Mouse (Mus musculus) neural tube, embryonic 11.5 days (tissue): ENCODE measurements around the gene Rassf5. TPM values are rescaled to one million over a fixed set of nuclear protein-coding genes. Genes with fewer than 3 reads are reported as not detected.
"Not testable (repeated sequence)": the region's sequence is repeated elsewhere in the genome, so short reads cannot be mapped to it uniquely, and the experiment has no call there.

ENCODE experiments used
- ATAC-seq: fragments of 200-750 bp; cut with Nextera tagmentation; 2 replicates; pipeline ENCODE4 v1.8.0; 2017; ENCODE audit warnings: moderate number of reproducible peaks, mild to moderate bottlenecking, moderate TSS enrichment, moderate library complexity; ENCODE audit not compliant: insufficient read depth, low FRiP score, low TSS enrichment
- DNase-seq: peaks from one replicate; pipeline ENCODE4 v3.0.0-alpha.2; 2015; ENCODE audit warnings: low spot score
- H3K27ac ChIP-seq: fragments of 300-500 bp; sonication (generic); 2 replicates; pipeline ENCODE4 v1.5.1; 2014; ENCODE audit warnings: low read depth, mild to moderate bottlenecking, low read length
- H3K27me3 ChIP-seq: fragments of 300-500 bp; sonication (generic); 2 replicates; pipeline ENCODE4 v1.6.1; 2014; ENCODE audit warnings: mild to moderate bottlenecking, low read length, mixed read lengths; ENCODE audit not compliant: control insufficient read depth, insufficient read depth
- H3K36me3 ChIP-seq: fragments of 300-500 bp; sonication (generic); 2 replicates; pipeline ENCODE4 v1.6.1; 2014; ENCODE audit warnings: mild to moderate bottlenecking, low read length, moderate library complexity, mixed read lengths; ENCODE audit not compliant: control insufficient read depth, insufficient read depth
- H3K4me1 ChIP-seq: fragments of 300-500 bp; sonication (generic); 2 replicates; pipeline ENCODE4 v1.6.1; 2014; ENCODE audit warnings: low read length, mixed read lengths; ENCODE audit not compliant: control insufficient read depth, insufficient read depth
- H3K4me2 ChIP-seq: fragments of 300-500 bp; sonication (generic); 2 replicates; pipeline ENCODE4 v1.6.1; 2014; ENCODE audit warnings: low read depth, mild to moderate bottlenecking, moderate library complexity
- H3K4me3 ChIP-seq: fragments of 300-500 bp; sonication (generic); 2 replicates; pipeline ENCODE4 v1.5.1; 2014; ENCODE audit warnings: low read depth, low read length
- H3K9ac ChIP-seq: fragments of 300-500 bp; sonication (generic); 2 replicates; pipeline ENCODE4 v1.6.1; 2014; ENCODE audit warnings: mild to moderate bottlenecking, low read length
- H3K9me3 ChIP-seq: fragments of 300-500 bp; sonication (generic); 2 replicates; pipeline ENCODE4 v1.6.1; 2016; ENCODE audit warnings: low read length; ENCODE audit not compliant: control insufficient read depth
- WGBS: fragments of 180-500 bp; shearing (Covaris S2); extraction: QIAGEN DNeasy Blood & Tissue Kit; methylation state at CpG from one replicate; pipeline ENCODE4 v1.1.7; 2014; 5-methylcytosine and 5-hydroxymethylcytosine counted together
- polyA plus RNA-seq: library from polyadenylated mRNA; unstranded; fragments of >200 nt; fragmentation: Nextera tagmentation; extraction: Ambion mirVana; gene quantifications from 2 replicates; pipeline ENCODE4 v1.2.1, GENCODE M21; 2014

The Rassf5 gene
- polyA plus RNA-seq, 1 experiment from 2014 or later, result 1.2 TPM

- Histone ChIP-seq H3K9ac (no peak overlapping the region), H3K36me3 (peaks cover 8% of the 10 kb centered on the region; the same call in 1 of the 2 replicates), H3K4me1 (no peaks in the 10 kb centered on the region), H3K27me3 (no peaks in the 10 kb centered on the region), H3K4me2 (no peak overlapping the region), H3K4me3 (no peak overlapping the region), H3K27ac (no peak overlapping the region), H3K9me3 (no peaks in the 10 kb centered on the region)
- no peak for ATAC-seq
- DNase-seq, result no peak
- 89% methylated on average over 12 of the region's 12 CpGs for WGBS
These were observed 70.7 kb downstream of the Rassf5 start for GRCm38 (mm10) chr1:131174299-131174861.

GRCm38 (mm10) chr1:131173809-131174208, 71.2 kb downstream of the Rassf5 start:
- H3K9me3 ChIP-seq, result no peaks in the 10 kb centered on the region
- DNase-seq (no peak), ATAC-seq (no peak)
- no peaks in the 10 kb centered on the region for H3K4me1 ChIP-seq
- H3K4me3 ChIP-seq, result no peak overlapping the region
- peaks cover 8% of the 10 kb centered on the region; the same call in 1 of the 2 replicates for H3K36me3 ChIP-seq
- H3K27me3 ChIP-seq, result no peaks in the 10 kb centered on the region
- WGBS, result 87% methylated on average over 6 of the region's 6 CpGs
- H3K4me2 ChIP-seq, result no peak overlapping the region
- H3K27ac ChIP-seq, result no peak overlapping the region
- no peak overlapping the region for H3K9ac ChIP-seq

GRCm38 (mm10) chr1:131173001-131173400, 72.1 kb downstream of the Rassf5 start:
- no peaks in the 10 kb centered on the region for H3K27me3 ChIP-seq
- no peak overlapping the region for H3K9ac ChIP-seq
- no peak overlapping the region for H3K4me3 ChIP-seq
- DNase-seq, result no peak
- H3K4me1 ChIP-seq, result no peaks in the 10 kb centered on the region
- H3K27ac ChIP-seq, result no peak overlapping the region
- H3K9me3 ChIP-seq, result no peaks in the 10 kb centered on the region
- no peak for ATAC-seq
- 88% methylated on average over 7 of the region's 7 CpGs for WGBS
- no peak overlapping the region for H3K4me2 ChIP-seq
- peaks cover 11% of the 10 kb centered on the region for H3K36me3 ChIP-seq

GRCm38 (mm10) chr1:131167612-131168011, 77.4 kb downstream of the Rassf5 start:
- H3K4me2 ChIP-seq, result no peak overlapping the region
- no peak overlapping the region for H3K27ac ChIP-seq
- no peaks in the 10 kb centered on the region for H3K27me3 ChIP-seq
- peaks cover 22% of the 10 kb centered on the region for H3K36me3 ChIP-seq
- H3K9me3 ChIP-seq, result no peaks in the 10 kb centered on the region
- 91% methylated on average over 10 of the region's 10 CpGs for WGBS
- no peak for DNase-seq
- ATAC-seq, result no peak
- no peak overlapping the region for H3K9ac ChIP-seq
- no peak overlapping the region for H3K4me3 ChIP-seq
- H3K4me1 ChIP-seq, result no peaks in the 10 kb centered on the region

- no peak for ATAC-seq
- WGBS, result 86% methylated on average over 6 of the region's 6 CpGs
These were observed 80.6 kb downstream of the Rassf5 start for GRCm38 (mm10) chr1:131164427-131164826.

GRCm38 (mm10) chr1:131161091-131161490, 84.0 kb downstream of the Rassf5 start:
- DNase-seq (no peak), ATAC-seq (no peak)
- H3K27me3 ChIP-seq, result no peaks in the 10 kb centered on the region
- 83% methylated on average over 11 of the region's 11 CpGs for WGBS
- H3K9me3 ChIP-seq, result no peaks in the 10 kb centered on the region
- no peaks in the 10 kb centered on the region for H3K4me1 ChIP-seq
- H3K4me3 ChIP-seq, result no peak overlapping the region
- no peak overlapping the region for H3K9ac ChIP-seq
- H3K36me3 ChIP-seq, result peaks cover 12% of the 10 kb centered on the region
- H3K4me2 ChIP-seq, result no peak overlapping the region
- no peak overlapping the region for H3K27ac ChIP-seq

More at GRCm38 (mm10) chr1:131164427-131164826, 80.6 kb downstream of the Rassf5 start:
- H3K4me1 ChIP-seq, result no peaks in the 10 kb centered on the region
- H3K9ac ChIP-seq, result no peak overlapping the region
- no peak overlapping the region for H3K4me3 ChIP-seq
- H3K9me3 ChIP-seq, result no peaks in the 10 kb centered on the region
- H3K36me3 ChIP-seq, result peaks cover 25% of the 10 kb centered on the region
- no peak overlapping the region for H3K27ac ChIP-seq
- no peak for DNase-seq
- H3K27me3 ChIP-seq, result no peaks in the 10 kb centered on the region
- no peak overlapping the region for H3K4me2 ChIP-seq

GRCm38 (mm10) chr1:131159573-131160327, 85.3 kb downstream of the Rassf5 start:
- H3K4me3 ChIP-seq, H3K4me1 ChIP-seq, DNase-seq, H3K9ac ChIP-seq, H3K27ac ChIP-seq, H3K4me2 ChIP-seq, H3K9me3 ChIP-seq, H3K27me3 ChIP-seq, ATAC-seq: not testable (repeated sequence)
- peaks cover 10% of the 10 kb centered on the region for H3K36me3 ChIP-seq
- WGBS, result 88% methylated on average over 3 of the region's 3 CpGs

- H3K9ac ChIP-seq, result no peak overlapping the region
- no peaks in the 10 kb centered on the region for H3K9me3 ChIP-seq
- no peaks in the 10 kb centered on the region for H3K27me3 ChIP-seq
- DNase-seq, result no peak
- H3K4me2 ChIP-seq, result no peak overlapping the region
- no peak overlapping the region for H3K27ac ChIP-seq
- ATAC-seq, result no peak
- H3K36me3 ChIP-seq, result peaks cover 4% of the 10 kb centered on the region; the same call in 1 of the 2 replicates
- H3K4me1 ChIP-seq, result 0 out of 2 replicates have a peak, but pooled peaks cover 8% of the 10 kb centered on the region
- no peak overlapping the region for H3K4me3 ChIP-seq
- 60% methylated on average over 2 of the region's 2 CpGs for WGBS
These were observed 89.6 kb downstream of the Rassf5 start for GRCm38 (mm10) chr1:131155456-131155855.
